Mouse (Mus musculus): ENCODE data around the gene Psg26. TPM values are rescaled to one million over a fixed set of nuclear protein-coding genes. Genes with fewer than 3 reads are reported as not detected.

The Psg26 gene
- polyA plus RNA-seq, 1 experiment from 2014 or later, result not detected

Other genes starting within 250 kb of the Psg26 start
- not detected in 2 replicates for gene Mill1, start 238.8 kb downstream of the Psg26 start, polyA plus RNA-seq (2014; fragmentation: Nextera tagmentation; extraction: Ambion mirVana)
- gene Psg18, start 129.2 kb downstream of the Psg26 start, polyA plus RNA-seq (2014; fragmentation: Nextera tagmentation; extraction: Ambion mirVana), result not detected in 2 replicates
- gene Psg28, start 52.1 kb downstream of the Psg26 start, polyA plus RNA-seq (2014; fragmentation: Nextera tagmentation; extraction: Ambion mirVana), result not detected in 2 replicates
- gene Psg25, start 48.1 kb upstream of the Psg26 start, polyA plus RNA-seq (2014; fragmentation: Nextera tagmentation; extraction: Ambion mirVana), result not detected in 2 replicates
- not detected in 2 replicates for gene Psg27, start 83.1 kb upstream of the Psg26 start, polyA plus RNA-seq (2014; fragmentation: Nextera tagmentation; extraction: Ambion mirVana)
- gene Psg23, start 132.3 kb upstream of the Psg26 start, polyA plus RNA-seq (2014; fragmentation: Nextera tagmentation; extraction: Ambion mirVana), result not detected in 2 replicates
- gene Psg21, start 172.5 kb upstream of the Psg26 start, polyA plus RNA-seq (2014; fragmentation: Nextera tagmentation; extraction: Ambion mirVana), result not detected in 2 replicates
- not detected in 2 replicates for gene Psg20, start 202.0 kb upstream of the Psg26 start, polyA plus RNA-seq (2014; fragmentation: Nextera tagmentation; extraction: Ambion mirVana)
- gene Psg22, start 233.9 kb upstream of the Psg26 start, polyA plus RNA-seq (2014; fragmentation: Nextera tagmentation; extraction: Ambion mirVana), result not detected in 2 replicates

Measured in kidney, embryonic 14.5 days (tissue).